Mouse (Mus musculus): ENCODE results near the gene E130218I03Rik. TPM values are rescaled to one million over a fixed set of nuclear protein-coding genes. Genes with fewer than 3 reads are reported as not detected.

Gene E130218I03Rik
- polyA plus RNA-seq, 1 experiment from 2014 or later: 0.35 TPM

DNA sequence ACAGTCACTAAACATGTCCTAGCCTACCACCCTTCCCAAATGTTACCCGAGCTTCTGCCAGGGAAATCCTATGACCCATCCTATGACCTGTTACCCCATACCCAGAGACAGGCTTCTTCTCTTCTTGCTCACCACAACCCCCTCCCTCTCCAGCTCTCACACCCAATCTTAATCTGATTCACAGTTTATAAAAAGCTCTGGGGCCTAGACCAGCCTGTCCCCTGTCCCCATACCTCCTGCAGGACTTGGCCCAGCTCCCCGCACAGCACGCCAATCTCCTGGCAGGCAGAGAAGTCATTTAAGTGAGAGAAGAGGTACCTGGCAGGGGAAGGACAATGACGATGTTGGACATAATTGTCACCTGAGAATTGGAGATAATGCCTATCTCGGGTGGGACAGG lies 8.6 kb upstream of the E130218I03Rik start:
- no peak for ATAC-seq (ENCODE audit: insufficient number of reproducible peaks, low FRiP score, low TSS enrichment, low read depth)
- H3K27me3 ChIP-seq (ENCODE audit: control insufficient read depth, insufficient read depth, low read length): peaks cover 19% of the 10 kb centered on the region
- 82% methylated on average over 5 of the region's 5 CpGs for WGBS

GRCm38 (mm10) chr4:134237582-134238278 lies 5.7 kb upstream of the E130218I03Rik start:
- no peaks in the 10 kb centered on the region for H3K36me3 ChIP-seq (ENCODE audit: control insufficient read depth, insufficient read depth, low read length)
- peak overlapping the region; percentile 35 for H3K4me2 ChIP-seq (ENCODE audit: low read depth, severe bottlenecking)
- no peak overlapping the region for H3K27ac ChIP-seq (replicated peaks; ENCODE audit: low read depth, low read length)
- H3K27me3 ChIP-seq (ENCODE audit: control insufficient read depth, insufficient read depth, low read length): peaks cover 19% of the 10 kb centered on the region
- ATAC-seq (ENCODE audit: insufficient number of reproducible peaks, low FRiP score, low TSS enrichment, low read depth): no peak
- DNase-seq (ENCODE audit: low spot score): no peak
- peaks cover 4% of the 10 kb centered on the region; the same call in 1 of the 2 replicates for H3K4me1 ChIP-seq (ENCODE audit: control insufficient read depth, insufficient read depth, low read length)
- no peaks in the 10 kb centered on the region for H3K9me3 ChIP-seq (ENCODE audit: control insufficient read depth, low read length)
- no peak overlapping the region for H3K9ac ChIP-seq (ENCODE audit: low read length)
- 17% methylated on average over 19 of the region's 19 CpGs for WGBS
- peak overlapping the region; percentile 11 for H3K4me3 ChIP-seq (ENCODE audit: low read depth, low read length)

More for the DNA sequence above, 8.6 kb upstream of the E130218I03Rik start:
- Histone ChIP-seq H3K4me3 (ENCODE audit: low read depth, low read length) (no peak overlapping the region), H3K4me2 (ENCODE audit: low read depth, severe bottlenecking) (no peak overlapping the region), H3K36me3 (ENCODE audit: control insufficient read depth, insufficient read depth, low read length) (no peaks in the 10 kb centered on the region), H3K27ac (replicated peaks; ENCODE audit: low read depth, low read length) (no peak overlapping the region), H3K4me1 (ENCODE audit: control insufficient read depth, insufficient read depth, low read length) (peaks cover 4% of the 10 kb centered on the region; the same call in 1 of the 2 replicates), H3K9ac (ENCODE audit: low read length) (no peak overlapping the region), H3K9me3 (ENCODE audit: control insufficient read depth, low read length) (no peaks in the 10 kb centered on the region)
- DNase-seq (ENCODE audit: low spot score): no peak

- 1% methylated on average over 18 of the region's 18 CpGs for WGBS
- DNase-seq (ENCODE audit: low spot score): peak; percentile 45
- no peak for ATAC-seq (ENCODE audit: insufficient number of reproducible peaks, low FRiP score, low TSS enrichment, low read depth)
- Histone ChIP-seq H3K4me1 (ENCODE audit: control insufficient read depth, insufficient read depth, low read length) (peaks cover 4% of the 10 kb centered on the region; the same call in 1 of the 2 replicates), H3K9me3 (ENCODE audit: control insufficient read depth, low read length) (no peaks in the 10 kb centered on the region), H3K9ac (ENCODE audit: low read length) (no peak within 1 kb of the TSS), H3K27ac (replicated peaks; ENCODE audit: low read depth, low read length) (no peak within 1 kb of the TSS), H3K4me2 (ENCODE audit: low read depth, severe bottlenecking) (peak within 1 kb of the TSS; percentile 35), H3K36me3 (ENCODE audit: control insufficient read depth, insufficient read depth, low read length) (no peaks in the 10 kb centered on the region), H3K4me3 (ENCODE audit: low read depth, low read length) (peak within 1 kb of the TSS; percentile 11), H3K27me3 (ENCODE audit: control insufficient read depth, insufficient read depth, low read length) (peaks cover 19% of the 10 kb centered on the region)
These were observed 5.2 kb upstream of the E130218I03Rik start, which contains the start of gene Cnksr1 for GRCm38 (mm10) chr4:134238279-134238651. TSS of gene Cnksr1 (minus strand) at chr4:134238399.

- no peaks in the 10 kb centered on the region for H3K36me3 ChIP-seq (ENCODE audit: control insufficient read depth, insufficient read depth, low read length)
- 14% methylated on average over 10 of the region's 10 CpGs for WGBS
- no peak for ATAC-seq (ENCODE audit: insufficient number of reproducible peaks, low FRiP score, low TSS enrichment, low read depth)
- H3K4me2 ChIP-seq (ENCODE audit: low read depth, severe bottlenecking): 0 out of 2 replicates have a peak overlapping the region, but pooled peaks have one; percentile 35
- H3K4me3 ChIP-seq (ENCODE audit: low read depth, low read length): no peak overlapping the region
- no peak overlapping the region for H3K27ac ChIP-seq (replicated peaks; ENCODE audit: low read depth, low read length)
- H3K4me1 ChIP-seq (ENCODE audit: control insufficient read depth, insufficient read depth, low read length): peaks cover 4% of the 10 kb centered on the region; the same call in 1 of the 2 replicates
- peaks cover 19% of the 10 kb centered on the region for H3K27me3 ChIP-seq (ENCODE audit: control insufficient read depth, insufficient read depth, low read length)
- no peak for DNase-seq (ENCODE audit: low spot score)
- no peak overlapping the region for H3K9ac ChIP-seq (ENCODE audit: low read length)
- H3K9me3 ChIP-seq (ENCODE audit: control insufficient read depth, low read length): no peaks in the 10 kb centered on the region
These were observed 4.8 kb upstream of the E130218I03Rik start for GRCm38 (mm10) chr4:134238686-134239085.

DNA sequence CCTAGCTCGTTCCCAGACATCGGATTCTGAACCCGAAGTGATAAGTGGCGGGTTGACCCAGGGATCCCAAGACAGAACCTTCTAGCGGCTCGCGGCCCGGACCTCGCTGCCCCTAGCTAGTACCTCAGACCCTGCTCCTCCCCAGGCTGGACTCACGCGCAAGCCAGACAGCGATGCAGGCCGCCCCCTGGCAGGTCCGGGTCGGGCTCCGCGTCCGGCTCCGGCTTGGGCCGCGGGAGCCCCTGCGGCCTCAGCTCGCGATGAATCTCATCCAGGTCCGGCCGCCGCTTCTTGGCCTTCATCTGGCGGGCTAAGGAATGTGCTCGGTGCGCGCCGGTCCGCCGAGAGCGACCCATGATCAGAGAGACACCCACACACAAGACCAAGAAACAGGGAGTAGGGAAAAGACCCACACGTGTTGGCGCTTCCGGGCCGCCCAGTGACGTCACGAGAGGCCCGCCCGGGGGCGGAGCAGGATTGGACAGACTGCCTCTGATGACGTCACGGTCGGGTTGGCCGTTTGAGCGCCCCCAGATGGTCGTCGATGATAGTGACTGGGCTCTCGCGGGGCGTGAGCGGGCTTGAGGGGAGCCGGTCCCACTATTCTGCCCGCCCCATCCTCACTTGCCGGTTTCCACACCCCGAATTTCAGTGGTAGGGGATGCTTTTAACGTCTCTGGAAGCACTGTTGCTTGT lies 1.8 kb downstream of the E130218I03Rik start, which contains the start of gene Zfp593:
Zfp593 (minus strand) TSS at position 445 of the 696 bp plus-strand sequence.
- WGBS: under 1% methylated on average over 60 of the region's 60 CpGs
- Histone ChIP-seq H3K27me3 (ENCODE audit: control insufficient read depth, insufficient read depth, low read length) (peaks cover 18% of the 10 kb centered on the region), H3K4me1 (ENCODE audit: control insufficient read depth, insufficient read depth, low read length) (peaks cover 6% of the 10 kb centered on the region; the same call in 1 of the 2 replicates), H3K36me3 (ENCODE audit: control insufficient read depth, insufficient read depth, low read length) (no peaks in the 10 kb centered on the region), H3K4me3 (ENCODE audit: low read depth, low read length) (peak within 1 kb of the TSS; percentile 70), H3K4me2 (ENCODE audit: low read depth, severe bottlenecking) (peak within 1 kb of the TSS; percentile 77), H3K9ac (ENCODE audit: low read length) (peak within 1 kb of the TSS; percentile 67), H3K9me3 (ENCODE audit: control insufficient read depth, low read length) (no peaks in the 10 kb centered on the region), H3K27ac (replicated peaks; ENCODE audit: low read depth, low read length) (no peak within 1 kb of the TSS)
- ATAC-seq (ENCODE audit: insufficient number of reproducible peaks, low FRiP score, low TSS enrichment, low read depth) (peak; percentile 73), DNase-seq (ENCODE audit: low spot score) (peak; percentile 99)

- ATAC-seq (ENCODE audit: insufficient number of reproducible peaks, low FRiP score, low TSS enrichment, low read depth) (no peak), DNase-seq (ENCODE audit: low spot score) (no peak)
- no peaks in the 10 kb centered on the region for H3K9me3 ChIP-seq (ENCODE audit: control insufficient read depth, low read length)
- no peak overlapping the region for H3K9ac ChIP-seq (ENCODE audit: low read length)
- peaks cover 26% of the 10 kb centered on the region for H3K27me3 ChIP-seq (ENCODE audit: control insufficient read depth, insufficient read depth, low read length)
- no peaks in the 10 kb centered on the region for H3K36me3 ChIP-seq (ENCODE audit: control insufficient read depth, insufficient read depth, low read length)
- peaks cover 11% of the 10 kb centered on the region; the same call in 1 of the 2 replicates for H3K4me1 ChIP-seq (ENCODE audit: control insufficient read depth, insufficient read depth, low read length)
- WGBS: 41% methylated on average over 4 of the region's 4 CpGs
- no peak overlapping the region for H3K27ac ChIP-seq (replicated peaks; ENCODE audit: low read depth, low read length)
- H3K4me3 ChIP-seq (ENCODE audit: low read depth, low read length): no peak overlapping the region
- no peak overlapping the region for H3K4me2 ChIP-seq (ENCODE audit: low read depth, severe bottlenecking)
These were observed 2.8 kb downstream of the E130218I03Rik start for GRCm38 (mm10) chr4:134246256-134246655.

GRCm38 (mm10) chr4:134246719-134247258 lies 3.3 kb downstream of the E130218I03Rik start, which contains the start of gene Gm30191:
TSS of gene Gm30191 (plus strand) at chr4:134246935.
- no peak within 1 kb of the TSS for H3K27ac ChIP-seq (replicated peaks; ENCODE audit: low read depth, low read length)
- H3K4me1 ChIP-seq (ENCODE audit: control insufficient read depth, insufficient read depth, low read length): peaks cover 15% of the 10 kb centered on the region
- 77% methylated on average over 7 of the region's 7 CpGs for WGBS

GRCm38 (mm10) chr4:134249651-134250050 lies 6.2 kb downstream of the E130218I03Rik start:
- H3K4me2 ChIP-seq (ENCODE audit: low read depth, severe bottlenecking): peak overlapping the region; percentile 93
- no peaks in the 10 kb centered on the region for H3K36me3 ChIP-seq (ENCODE audit: control insufficient read depth, insufficient read depth, low read length)
- peaks cover 50% of the 10 kb centered on the region for H3K27me3 ChIP-seq (ENCODE audit: control insufficient read depth, insufficient read depth, low read length)
- ATAC-seq (ENCODE audit: insufficient number of reproducible peaks, low FRiP score, low TSS enrichment, low read depth) (0 out of 2 replicates have a peak, but pooled peaks have one; percentile 45), DNase-seq (ENCODE audit: low spot score) (peak; percentile 90)
- H3K9ac ChIP-seq (ENCODE audit: low read length): 0 out of 2 replicates have a peak overlapping the region, but pooled peaks have one; percentile 34
- WGBS: 1% methylated on average over 30 of the region's 30 CpGs
- no peak overlapping the region for H3K27ac ChIP-seq (replicated peaks; ENCODE audit: low read depth, low read length)
- H3K9me3 ChIP-seq (ENCODE audit: control insufficient read depth, low read length): no peaks in the 10 kb centered on the region
- peaks cover 30% of the 10 kb centered on the region for H3K4me1 ChIP-seq (ENCODE audit: control insufficient read depth, insufficient read depth, low read length)
- H3K4me3 ChIP-seq (ENCODE audit: low read depth, low read length): peak overlapping the region; percentile 22

More at GRCm38 (mm10) chr4:134246719-134247258, 3.3 kb downstream of the E130218I03Rik start, which contains the start of gene Gm30191:
- Histone ChIP-seq H3K9me3 (ENCODE audit: control insufficient read depth, low read length) (no peaks in the 10 kb centered on the region), H3K4me2 (ENCODE audit: low read depth, severe bottlenecking) (peak within 1 kb of the TSS; percentile 77), H3K36me3 (ENCODE audit: control insufficient read depth, insufficient read depth, low read length) (no peaks in the 10 kb centered on the region), H3K27me3 (ENCODE audit: control insufficient read depth, insufficient read depth, low read length) (peaks cover 32% of the 10 kb centered on the region), H3K4me3 (ENCODE audit: low read depth, low read length) (0 out of 2 replicates have a peak within 1 kb of the TSS, but pooled peaks have one; percentile 70), H3K9ac (ENCODE audit: low read length) (no peak within 1 kb of the TSS)
- no peak for ATAC-seq (ENCODE audit: insufficient number of reproducible peaks, low FRiP score, low TSS enrichment, low read depth)
- no peak for DNase-seq (ENCODE audit: low spot score)

Data from limb, embryonic 11.5 days (tissue).